Mouse (Mus musculus) testis, adult 2 months (tissue): ENCODE results near the gene Morc3.
"Not testable (repeated sequence)": the region's sequence is repeated elsewhere in the genome, so short reads cannot be mapped to it uniquely, and the experiment has no call there.

Experiments used
- CTCF ChIP-seq: fragments of 200-500 bp; IDR thresholded peaks from 2 replicates; pipeline ENCODE4 v1.5.1; 2012; ENCODE audit warnings: low read depth, mild to moderate bottlenecking, inconsistent platforms, low read length, moderate library complexity; ENCODE audit not compliant: control insufficient read depth, insufficient read depth, insufficient replicate concordance
- POLR2A ChIP-seq: fragments of 200-500 bp; IDR thresholded peaks from 2 replicates; pipeline ENCODE4 v1.6.1; 2012; ENCODE audit warnings: low read depth, mild to moderate bottlenecking, inconsistent platforms, low read length, moderate library complexity; ENCODE audit not compliant: control insufficient read depth

GRCm38 (mm10) chr16:93822433-93823225, 9.3 kb upstream of the Morc3 start:
- TF ChIP-seq CTCF, POLR2A: not testable (repeated sequence)
